Mouse (Mus musculus) CD4-positive, CD25-positive, alpha-beta regulatory T cell, adult 4 months (primary cell): ENCODE data around the gene Slc9c1. TPM values are rescaled to one million over a fixed set of nuclear protein-coding genes. Genes with fewer than 3 reads are reported as not detected.
"Not testable (repeated sequence)": the region's sequence is repeated elsewhere in the genome, so short reads cannot be mapped to it uniquely, and the experiment has no call there.

ENCODE experiments used
- ATAC-seq: one replicate; pipeline ENCODE4 v1.8.0; 2017
- polyA plus RNA-seq, 2 experiments: library from polyadenylated mRNA; unstranded; fragments of 100-300 nt; shearing (Covaris generic); gene quantifications; one replicate each; pipeline ENCODE4 v1.2.1; 2017

Gene Slc9c1
- not detected for polyA plus RNA-seq

- no peak for ATAC-seq
These were observed at the start of gene Slc9c1 for GRCm38 (mm10) chr16:45535009-45535408. Slc9c1 (plus strand) TSS chr16:45535309.

GRCm38 (mm10) chr16:45492927-45493326 is 42.2 kb upstream of the Slc9c1 start, which contains the start of gene Gm609:
Gm609 (minus strand) TSS chr16:45492969.
- ATAC-seq = no peak

DNA sequence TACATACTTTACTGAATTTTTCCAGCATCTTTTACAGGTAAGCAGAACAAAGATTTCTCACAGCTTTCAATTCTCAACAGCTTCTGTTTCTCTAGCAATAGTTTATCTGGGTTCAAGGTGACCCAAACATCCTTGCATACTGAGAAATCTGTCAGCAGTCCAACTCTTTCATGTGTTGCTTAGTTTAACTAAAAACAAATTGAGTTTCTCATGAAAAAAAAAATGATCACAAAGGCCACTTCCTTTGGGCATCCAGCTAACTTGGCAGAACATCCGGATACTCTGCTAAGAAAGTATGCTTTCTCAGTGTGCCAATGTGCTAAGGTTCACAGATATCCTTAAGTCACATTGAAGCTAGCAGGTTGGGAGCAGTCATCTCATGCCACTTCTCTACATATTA is 39.8 kb upstream of the Slc9c1 start:
- no peak for ATAC-seq

- no peak for ATAC-seq
These were observed 9.6 kb upstream of the Slc9c1 start for GRCm38 (mm10) chr16:45525551-45525950.

DNA sequence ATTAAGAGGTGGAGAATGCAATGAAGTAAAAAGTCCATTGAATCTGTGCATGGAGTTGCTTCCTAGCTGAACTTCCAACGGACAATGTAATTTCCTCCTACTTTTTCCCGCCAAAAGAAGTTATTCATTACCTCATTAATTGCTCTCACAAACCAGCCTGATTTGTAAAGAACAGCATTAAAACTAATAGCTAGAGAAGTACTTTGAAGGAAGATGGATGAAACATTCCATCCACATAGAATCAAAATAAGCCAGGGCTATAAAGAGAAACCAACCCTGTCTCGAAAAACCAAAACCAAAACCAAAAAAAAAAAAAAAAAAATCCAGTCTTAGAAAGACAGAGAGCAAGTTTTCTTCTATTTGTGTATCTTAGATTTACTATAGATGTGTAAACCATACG is 3.2 kb upstream of the Slc9c1 start, which contains the start of gene Gm17783:
Gm17783 (minus strand) TSS at position 101 of the 400 bp plus-strand sequence.
- no peak for ATAC-seq

- not testable (repeated sequence) for ATAC-seq
These were observed 3.2 kb downstream of the Slc9c1 start for GRCm38 (mm10) chr16:45538342-45538741.

GRCm38 (mm10) chr16:45542108-45542507 is 7.0 kb downstream of the Slc9c1 start:
- no peak for ATAC-seq

DNA sequence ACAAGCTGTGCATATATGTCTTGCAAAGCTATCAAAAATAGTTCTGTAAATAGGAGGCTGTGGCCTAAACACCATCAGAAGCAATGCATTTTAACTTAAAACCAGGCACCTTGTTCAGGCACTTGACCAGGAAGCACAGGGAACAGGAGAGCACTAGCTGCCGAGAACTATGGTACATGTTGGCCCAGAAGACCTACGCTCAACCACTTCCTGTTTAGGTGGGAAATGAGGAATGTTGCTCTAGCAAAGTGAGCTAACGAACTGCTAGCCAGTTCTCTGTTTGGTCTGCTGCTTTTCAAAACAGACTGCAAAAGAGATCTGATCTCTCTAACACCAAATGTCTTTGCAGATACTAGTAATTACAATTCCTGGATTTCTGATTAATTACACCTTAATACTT is 9.2 kb downstream of the Slc9c1 start:
- no peak for ATAC-seq

- no peak for ATAC-seq
These were observed 12.9 kb downstream of the Slc9c1 start for GRCm38 (mm10) chr16:45547982-45548381.

DNA sequence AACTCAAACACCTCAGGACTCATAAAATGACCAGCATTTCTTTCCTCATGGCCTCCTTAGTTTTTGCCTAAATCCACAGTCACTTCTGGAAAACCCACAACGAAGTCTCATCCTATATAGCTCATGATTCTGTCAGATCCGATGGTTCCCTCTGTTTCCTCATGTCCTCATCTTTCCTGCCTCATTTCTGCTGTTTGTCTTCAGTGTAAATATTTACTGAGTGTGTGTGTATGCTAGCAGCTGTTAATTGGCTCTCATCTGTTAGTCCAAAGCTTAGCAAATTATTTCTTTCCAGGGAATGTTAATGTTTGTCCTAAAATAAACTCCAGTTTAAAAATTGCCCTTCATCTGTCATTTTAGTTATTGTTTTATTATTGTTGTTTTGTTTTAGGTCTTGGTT is 16.5 kb downstream of the Slc9c1 start:
- no peak for ATAC-seq

GRCm38 (mm10) chr16:45561747-45562146 is 26.6 kb downstream of the Slc9c1 start:
- ATAC-seq = no peak

DNA sequence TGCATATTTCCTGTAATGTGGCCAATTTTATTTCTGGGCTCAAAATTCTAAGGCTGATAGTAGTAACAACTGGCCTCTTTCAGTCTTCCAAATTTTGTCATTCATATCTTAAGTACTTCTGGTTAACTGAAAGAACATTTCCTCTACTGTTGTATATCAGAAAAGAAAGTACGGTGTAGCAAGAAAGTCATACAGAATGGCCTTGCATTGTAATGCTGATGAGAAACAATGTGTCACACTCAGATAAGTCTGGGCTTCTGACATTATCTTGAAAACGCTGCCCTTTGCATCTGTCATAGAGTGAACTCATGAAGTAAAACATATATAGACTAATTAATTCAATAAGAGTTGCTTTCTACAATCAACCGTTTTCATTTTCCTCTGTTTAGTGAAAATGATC is 37.2 kb downstream of the Slc9c1 start:
- ATAC-seq = no peak

DNA sequence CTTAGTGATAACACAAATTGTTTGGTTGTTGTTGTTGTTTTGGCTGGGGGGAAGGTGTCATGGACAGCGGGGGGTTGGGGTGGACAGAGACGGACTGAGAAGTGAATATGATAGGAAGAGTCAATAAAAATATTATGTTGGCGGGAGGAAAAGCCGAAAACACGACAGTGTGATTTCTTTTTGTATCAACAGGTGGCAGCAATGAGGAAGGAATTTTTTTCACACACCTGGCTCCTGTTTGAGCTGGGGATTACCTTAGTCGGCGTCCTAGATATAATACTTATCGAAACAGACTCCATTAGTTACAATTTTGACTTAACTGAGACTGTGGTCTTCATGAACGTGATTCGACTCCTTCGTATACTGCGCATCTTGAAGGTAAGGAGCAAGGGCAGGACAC is 44.8 kb downstream of the Slc9c1 start:
- ATAC-seq = no peak

DNA sequence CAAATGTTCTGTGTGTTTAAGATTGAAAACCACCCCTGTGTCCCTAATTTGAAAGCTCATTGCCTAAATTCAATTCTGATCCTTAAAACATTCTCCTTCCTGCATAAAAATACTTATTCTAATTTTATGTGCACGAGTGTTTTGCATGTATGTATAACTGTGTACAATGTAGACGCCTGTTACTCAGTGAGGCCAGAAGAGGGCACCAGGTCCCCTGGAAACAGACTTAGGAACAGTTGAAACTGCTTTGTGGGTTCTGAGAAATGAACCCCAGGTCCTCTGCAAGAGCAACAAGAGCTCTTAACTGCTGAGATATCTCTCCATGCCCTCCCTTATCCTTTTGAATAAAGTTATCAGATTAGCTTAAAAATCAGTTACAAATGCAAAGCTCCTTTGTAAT is 47.4 kb downstream of the Slc9c1 start:
- ATAC-seq = no peak

GRCm38 (mm10) chr16:45593656-45594055 is 58.5 kb downstream of the Slc9c1 start:
- ATAC-seq = no peak

- ATAC-seq = no peak
These were observed 60.4 kb downstream of the Slc9c1 start for GRCm38 (mm10) chr16:45595494-45595893.

DNA sequence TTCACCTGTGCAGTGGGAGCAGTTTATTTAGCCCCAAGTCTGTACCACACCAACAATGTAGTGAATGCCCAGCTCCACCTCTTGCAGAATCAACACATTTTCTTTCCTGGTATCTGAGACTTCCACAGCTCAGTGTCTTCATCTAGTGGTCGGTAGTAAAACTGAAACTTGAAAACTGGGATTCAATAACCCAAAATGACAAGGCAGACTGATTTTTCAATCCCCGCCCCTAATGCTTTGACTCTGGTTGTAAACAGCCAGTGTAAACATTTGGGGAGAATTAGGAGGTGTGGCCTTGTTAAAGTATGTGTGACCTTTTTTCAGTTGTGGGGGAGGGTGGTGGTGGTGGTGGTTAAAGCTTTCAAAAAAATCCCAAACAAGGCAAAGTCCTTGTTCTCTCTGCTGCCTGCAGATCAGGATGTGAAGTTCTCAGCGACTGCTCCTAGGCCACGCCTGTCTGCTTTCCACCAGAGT is 73.4 kb downstream of the Slc9c1 start:
- no peak for ATAC-seq

DNA sequence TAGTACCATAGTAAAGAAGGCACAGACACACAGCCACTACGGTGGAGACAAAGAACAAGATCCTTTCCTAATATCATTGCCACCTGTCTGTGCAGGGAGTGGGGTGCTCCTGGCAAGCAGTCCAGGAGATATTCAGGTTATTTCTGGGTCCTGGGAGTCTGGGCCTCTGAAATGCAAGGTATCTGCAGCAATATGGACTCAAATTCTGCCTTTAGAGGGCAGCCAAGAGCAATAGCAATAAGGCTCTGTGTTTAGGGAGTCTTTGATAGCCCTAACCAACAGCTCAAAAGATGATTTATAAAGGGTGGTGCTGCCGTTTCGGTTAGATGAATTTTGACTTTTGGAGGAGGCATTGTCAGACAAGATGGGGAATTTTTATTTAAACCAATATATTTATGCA is 74.2 kb downstream of the Slc9c1 start:
- peak; percentile 66 for ATAC-seq

DNA sequence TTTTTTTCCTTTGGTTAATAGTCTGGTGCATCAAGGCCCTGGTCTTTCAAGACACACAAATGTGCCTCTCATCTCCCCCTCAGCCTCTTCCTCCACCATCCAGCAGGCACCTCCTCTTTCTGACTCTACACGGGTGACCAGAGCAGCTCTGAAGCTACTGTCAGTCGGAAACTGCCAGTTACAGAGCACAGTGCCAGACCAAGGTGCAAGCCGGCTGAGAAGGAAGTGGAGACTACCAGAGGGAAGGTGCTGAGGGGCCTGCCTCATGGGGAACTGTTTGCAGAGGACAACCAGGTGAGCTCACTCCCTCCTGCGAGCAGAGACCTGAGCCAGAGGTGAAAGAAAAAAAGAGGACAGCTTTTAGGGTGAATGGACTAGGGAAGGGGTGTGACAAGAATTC is 75.2 kb downstream of the Slc9c1 start, which contains the start of gene Gcsam:
Gcsam (plus strand) TSS at position 114 of the 400 bp plus-strand sequence.
- no peak for ATAC-seq

DNA sequence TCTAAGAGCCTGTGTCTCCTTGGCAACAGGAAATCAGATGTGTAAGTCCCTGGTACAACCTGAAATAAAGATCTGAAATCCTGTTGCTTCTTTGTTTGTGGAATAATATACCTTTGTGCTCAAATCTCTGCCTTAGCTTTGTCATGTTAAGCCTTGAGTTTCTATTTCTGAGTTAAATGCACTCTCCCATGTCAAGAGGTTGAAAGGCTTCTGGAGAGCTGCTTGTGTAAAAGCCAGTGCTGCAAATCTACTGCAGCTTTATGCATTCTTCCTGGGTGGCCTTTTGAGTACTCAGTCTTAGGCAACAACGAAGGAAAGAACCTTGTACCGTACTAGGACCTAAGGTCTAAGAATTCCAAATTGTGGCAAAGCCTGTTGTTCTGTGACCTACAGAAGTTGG is 78.1 kb downstream of the Slc9c1 start:
- ATAC-seq = no peak

DNA sequence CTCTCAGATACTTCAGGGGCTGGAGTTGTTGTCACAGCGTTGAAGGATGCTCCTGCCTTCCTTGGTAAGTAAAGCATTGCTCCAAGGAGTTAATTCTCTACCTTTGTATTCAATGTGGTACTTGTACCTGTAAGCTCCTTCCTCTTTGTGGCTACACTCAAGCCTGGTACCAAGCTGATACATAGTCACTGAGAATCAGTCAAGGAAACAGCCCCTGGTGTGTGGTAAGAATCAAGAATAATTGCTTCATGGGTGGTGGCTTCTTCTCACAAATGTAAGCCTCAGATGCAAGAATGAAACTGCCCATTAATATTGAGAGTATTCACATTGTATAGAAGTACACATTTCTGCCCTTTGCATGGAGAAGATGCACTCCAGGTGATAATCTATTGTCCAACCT is 80.8 kb downstream of the Slc9c1 start:
- ATAC-seq = no peak

- ATAC-seq = no peak
These were observed 84.8 kb downstream of the Slc9c1 start for GRCm38 (mm10) chr16:45619751-45620375.

GRCm38 (mm10) chr16:45623230-45623629 is 88.1 kb downstream of the Slc9c1 start:
- ATAC-seq = no peak

DNA sequence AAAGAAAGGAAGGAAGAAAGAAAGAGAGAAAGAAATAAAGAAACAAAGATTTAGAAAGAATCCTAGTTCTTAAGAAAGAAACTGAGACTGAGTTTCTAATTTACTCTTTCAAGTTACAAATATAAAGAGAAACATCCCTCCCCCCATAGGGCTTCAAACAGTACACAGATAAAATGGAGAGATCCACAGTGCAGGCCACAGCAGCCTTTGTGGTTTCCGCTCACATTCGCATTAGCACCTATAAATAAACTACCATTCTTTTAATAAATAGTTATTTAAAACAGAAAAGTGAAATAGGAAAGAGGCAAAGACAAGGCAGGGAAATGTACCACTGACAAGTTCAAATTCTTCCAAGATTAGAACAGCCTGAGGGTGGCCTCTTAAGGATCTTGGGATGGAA is 89.7 kb downstream of the Slc9c1 start:
- ATAC-seq = peak; percentile 64

GRCm38 (mm10) chr16:45625342-45625741 is 90.2 kb downstream of the Slc9c1 start:
- ATAC-seq = no peak
